9 mouse cellular contexts compared by ENCODE assay signal in genomic region chr7:91090830-91091683, GRCm38 (mm10).
A peak's percentile ranks its signal among the peaks of the same experiment; 100 is the strongest.
DNase-seq lines count a peak whose midpoint lies in the region; ATAC-seq and TF ChIP-seq lines count a peak whose summit lies in the region.
"Had no signal": no experiment of that assay in that cellular context is flagged by ENCODE, and none has a peak within 500 bp of the region (broad histone marks: within the 10 kb centered on the region; RNA-seq: fewer than 3 reads in every experiment).

No protein-coding gene starts in this region.

- no peak overlapping the region for H3K9ac ChIP-seq in hindbrain, embryonic 11.5 days (ENCODE audit: low read depth, low read length)
- peak overlapping the region; percentile 19; the same call in 1 of the 2 replicates for H3K9ac ChIP-seq in limb, embryonic 12.5 days (replicated peaks)
- no peak overlapping the region for H3K9ac ChIP-seq in liver, postnatal 0 days (replicated peaks)

- no peaks in the 10 kb centered on the region for H3K9me3 ChIP-seq in hindbrain, embryonic 11.5 days (ENCODE audit: control insufficient read depth, low read length)
- H3K9me3 ChIP-seq in limb, embryonic 12.5 days, result no peaks in the 10 kb centered on the region
- no peaks in the 10 kb centered on the region for H3K9me3 ChIP-seq in liver, postnatal 0 days (ENCODE audit: low read length)

- peak overlapping the region; percentile 46 for H3K4me2 ChIP-seq in hindbrain, embryonic 11.5 days (replicated peaks; ENCODE audit: low read depth, low read length)
- peak overlapping the region; percentile 73 for H3K4me2 ChIP-seq in limb, embryonic 12.5 days
- H3K4me2 ChIP-seq in liver, postnatal 0 days (ENCODE audit: low read depth, low read length), result no peak overlapping the region

- no peaks in the 10 kb centered on the region for H3K27me3 ChIP-seq in hindbrain, embryonic 11.5 days (ENCODE audit: control insufficient read depth, insufficient read depth, low read length)
- peaks cover 15% of the 10 kb centered on the region; the same call in 1 of the 2 replicates for H3K27me3 ChIP-seq in limb, embryonic 12.5 days
- 0 out of 2 replicates have a peak, but pooled peaks cover 6% of the 10 kb centered on the region for H3K27me3 ChIP-seq in liver, postnatal 0 days (ENCODE audit: insufficient read depth, low read length)

- no peaks in the 10 kb centered on the region for H3K36me3 ChIP-seq in hindbrain, embryonic 11.5 days (ENCODE audit: control insufficient read depth, insufficient read depth, low read length)
- H3K36me3 ChIP-seq in limb, embryonic 12.5 days, result no peaks in the 10 kb centered on the region
- no peaks in the 10 kb centered on the region for H3K36me3 ChIP-seq in liver, postnatal 0 days (replicated peaks; ENCODE audit: insufficient read depth, low read length)

- peak; percentile 62; the same call in 1 of the 2 replicates for ATAC-seq in hindbrain, embryonic 11.5 days (ENCODE audit: low FRiP score)
- peak; percentile 68; the same call in 1 of the 2 replicates for ATAC-seq in limb, embryonic 12.5 days (ENCODE audit: insufficient number of reproducible peaks, insufficient read depth, low FRiP score, low TSS enrichment, low read depth)
- no peak for ATAC-seq in liver, postnatal 0 days

- DNase-seq in cerebellum, postnatal 25 days, result peak; percentile 11 to 13
- DNase-seq in cerebellum, adult 11 months, result no peak
- peak; percentile 49 for DNase-seq in brain, adult 2 months (ENCODE audit: low read depth, low spot score)
- peak; percentile 29 for DNase-seq in hindbrain, embryonic 11.5 days (ENCODE audit: low spot score)
- peak; percentile 51 for DNase-seq in right cerebral cortex, postnatal 25 days
- DNase-seq in thymus, postnatal 36 days, result no peak
- DNase-seq in liver, postnatal 0 days, result no peak

- WGBS in hindbrain, embryonic 11.5 days, result 18% methylated on average over 25 of the region's 25 CpGs
- 4% methylated on average over 25 of the region's 25 CpGs for WGBS in limb, embryonic 12.5 days
- 18% methylated on average over 24 of the region's 25 CpGs for whole genome bisulfite sequencing in liver, postnatal 0 days (ENCODE audit: insufficient replicate concordance)

- no peak for TF ChIP-seq EP300 in liver, postnatal 0 days (IDR thresholded peaks at IDR 0.05; ENCODE audit: low read depth)

- no peak for TF ChIP-seq CTCF in liver, postnatal 0 days (IDR thresholded peaks at IDR 0.05; ENCODE audit: low read depth)

- peak overlapping the region; percentile 22 for H3K4me3 ChIP-seq in hindbrain, embryonic 11.5 days (ENCODE audit: low read depth, low read length)
- peak overlapping the region; percentile 36 for H3K4me3 ChIP-seq in limb, embryonic 12.5 days (replicated peaks)
- no peak overlapping the region for H3K4me3 ChIP-seq in liver, postnatal 0 days (ENCODE audit: low read depth, low read length)

- no peak overlapping the region for H3K27ac ChIP-seq in hindbrain, embryonic 11.5 days (ENCODE audit: low read depth, low read length)
- no peak overlapping the region for H3K27ac ChIP-seq in limb, embryonic 12.5 days
- no peak overlapping the region for H3K27ac ChIP-seq in liver, postnatal 0 days (ENCODE audit: low read depth)
- H3K27ac ChIP-seq: macrophage had no signal

- 0 out of 2 replicates have a peak, but pooled peaks cover 2% of the 10 kb centered on the region for H3K4me1 ChIP-seq in hindbrain, embryonic 11.5 days (replicated peaks; ENCODE audit: control insufficient read depth, insufficient read depth, low read length)
- H3K4me1 ChIP-seq in limb, embryonic 12.5 days (replicated peaks), result peaks cover 14% of the 10 kb centered on the region
- no peaks in the 10 kb centered on the region for H3K4me1 ChIP-seq in liver, postnatal 0 days (ENCODE audit: insufficient read depth)

Comparison
In these comparisons a context has a peak if more than half of its experiments do, and no peak if none do; other contexts are left out.
1. DNase-seq: peak in cerebellum, postnatal 25 days (2 of 2), brain, adult 2 months (single experiment), hindbrain, embryonic 11.5 days (single experiment) and right cerebral cortex, postnatal 25 days (single experiment); none in cerebellum, adult 11 months (single experiment), thymus, postnatal 36 days (0 of 2) and liver, postnatal 0 days (single experiment).